Mouse (Mus musculus): ENCODE results near the gene Farp2. TPM values are rescaled to one million over a fixed set of nuclear protein-coding genes. Genes with fewer than 3 reads are reported as not detected.
A peak's percentile ranks its signal among the peaks of the same experiment; 100 is the strongest.
"Not testable (repeated sequence)": the region's sequence is repeated elsewhere in the genome, so short reads cannot be mapped to it uniquely, and the experiment has no call there.

Farp2 gene
- polyA plus RNA-seq, 1 experiment from 2014 or later = 5.7 TPM

- ATAC-seq (ENCODE audit: low read depth); H3K4me2 ChIP-seq (ENCODE audit: low read depth, low read length); H3K9me3 ChIP-seq (ENCODE audit: control insufficient read depth, low read length); H3K9ac ChIP-seq (replicated peaks; ENCODE audit: low read depth, low read length); H3K4me1 ChIP-seq (ENCODE audit: control insufficient read depth, insufficient read depth, low read length); H3K27ac ChIP-seq (ENCODE audit: low read depth, low read length); H3K27me3 ChIP-seq (ENCODE audit: control insufficient read depth, insufficient read depth, low read length); H3K4me3 ChIP-seq (ENCODE audit: low read depth, low read length); H3K36me3 ChIP-seq (ENCODE audit: control insufficient read depth, insufficient read depth, low read length): not testable (repeated sequence)
Observed at GRCm38 (mm10) chr1:93658559-93658958, 146.7 kb downstream of the Farp2 start, which contains the start of gene Stk25. TSS of gene Stk25 (minus strand) at chr1:93658659.

- Histone ChIP-seq H3K9me3 (ENCODE audit: control insufficient read depth, low read length) (no peaks in the 10 kb centered on the region), H3K27ac (ENCODE audit: low read depth, low read length) (no peak overlapping the region), H3K36me3 (ENCODE audit: control insufficient read depth, insufficient read depth, low read length) (no peaks in the 10 kb centered on the region), H3K9ac (replicated peaks; ENCODE audit: low read depth, low read length) (no peak overlapping the region), H3K4me2 (ENCODE audit: low read depth, low read length) (no peak overlapping the region), H3K27me3 (ENCODE audit: control insufficient read depth, insufficient read depth, low read length) (no peaks in the 10 kb centered on the region), H3K4me3 (ENCODE audit: low read depth, low read length) (no peak overlapping the region), H3K4me1 (ENCODE audit: control insufficient read depth, insufficient read depth, low read length) (0 out of 2 replicates have a peak, but pooled peaks cover 5% of the 10 kb centered on the region)
- WGBS = 28% methylated on average over 13 of the region's 13 CpGs
- no peak for ATAC-seq (ENCODE audit: low read depth)
Observed at GRCm38 (mm10) chr1:93667760-93668400, 156.0 kb downstream of the Farp2 start.

GRCm38 (mm10) chr1:93668791-93669548 is 157.1 kb downstream of the Farp2 start:
- Histone ChIP-seq H3K9me3 (ENCODE audit: control insufficient read depth, low read length) (no peaks in the 10 kb centered on the region), H3K9ac (replicated peaks; ENCODE audit: low read depth, low read length) (peak overlapping the region; percentile 43), H3K27me3 (ENCODE audit: control insufficient read depth, insufficient read depth, low read length) (no peaks in the 10 kb centered on the region), H3K36me3 (ENCODE audit: control insufficient read depth, insufficient read depth, low read length) (no peaks in the 10 kb centered on the region), H3K4me2 (ENCODE audit: low read depth, low read length) (peak overlapping the region; percentile 56), H3K4me3 (ENCODE audit: low read depth, low read length) (peak overlapping the region; percentile 32), H3K4me1 (ENCODE audit: control insufficient read depth, insufficient read depth, low read length) (0 out of 2 replicates have a peak, but pooled peaks cover 5% of the 10 kb centered on the region), H3K27ac (ENCODE audit: low read depth, low read length) (peak overlapping the region; percentile 60)
- peak; percentile 91 for ATAC-seq (ENCODE audit: low read depth)
- 10% methylated on average over 17 of the region's 17 CpGs for WGBS

- 0 out of 2 replicates have a peak, but pooled peaks cover 5% of the 10 kb centered on the region for H3K4me1 ChIP-seq (ENCODE audit: control insufficient read depth, insufficient read depth, low read length)
- H3K36me3 ChIP-seq (ENCODE audit: control insufficient read depth, insufficient read depth, low read length) = no peaks in the 10 kb centered on the region
- no peaks in the 10 kb centered on the region for H3K27me3 ChIP-seq (ENCODE audit: control insufficient read depth, insufficient read depth, low read length)
- no peak overlapping the region for H3K4me3 ChIP-seq (ENCODE audit: low read depth, low read length)
- no peaks in the 10 kb centered on the region for H3K9me3 ChIP-seq (ENCODE audit: control insufficient read depth, low read length)
- H3K4me2 ChIP-seq (ENCODE audit: low read depth, low read length) = no peak overlapping the region
- no peak for ATAC-seq (ENCODE audit: low read depth)
- no peak overlapping the region for H3K27ac ChIP-seq (ENCODE audit: low read depth, low read length)
- H3K9ac ChIP-seq (replicated peaks; ENCODE audit: low read depth, low read length) = no peak overlapping the region
Observed at GRCm38 (mm10) chr1:93669941-93670340, 158.1 kb downstream of the Farp2 start.

Other genes starting within 250 kb of the Farp2 start
- 31.2 and 31.6 TPM in 2 replicates for gene Mterf4, start 206.2 kb upstream of the Farp2 start, polyA plus RNA-seq (2014; fragmentation: Nextera tagmentation; extraction: Ambion mirVana)
- 57.9 and 67.7 TPM in 2 replicates for gene Ppp1r7, start 169.2 kb upstream of the Farp2 start, polyA plus RNA-seq (2014; fragmentation: Nextera tagmentation; extraction: Ambion mirVana)
- 4.6 and 5.7 TPM in 2 replicates for gene Pask, start 168.6 kb upstream of the Farp2 start, polyA plus RNA-seq (2014; fragmentation: Nextera tagmentation; extraction: Ambion mirVana)
- gene Ano7, start 138.1 kb upstream of the Farp2 start, polyA plus RNA-seq (2014; fragmentation: Nextera tagmentation; extraction: Ambion mirVana) = 1.1 and 1.2 TPM in 2 replicates
- gene Hdlbp, start 33.3 kb upstream of the Farp2 start, polyA plus RNA-seq (2014; fragmentation: Nextera tagmentation; extraction: Ambion mirVana) = 61.6 and 77.7 TPM in 2 replicates
- gene Stk25, start 146.6 kb downstream of the Farp2 start, polyA plus RNA-seq (2014; fragmentation: Nextera tagmentation; extraction: Ambion mirVana) = 357 and 382 TPM in 2 replicates
- 70.2 and 82.7 TPM in 2 replicates for gene Bok, start 173.6 kb downstream of the Farp2 start, polyA plus RNA-seq (2014; fragmentation: Nextera tagmentation; extraction: Ambion mirVana)
- 85.9 and 90.4 TPM in 2 replicates for gene Atg4b, start 239.4 kb downstream of the Farp2 start, polyA plus RNA-seq (2014; fragmentation: Nextera tagmentation; extraction: Ambion mirVana)
- gene Thap4, start 242.8 kb downstream of the Farp2 start, polyA plus RNA-seq (2014; fragmentation: Nextera tagmentation; extraction: Ambion mirVana) = 41.9 and 43.0 TPM in 2 replicates